In the genomic region with DNA sequence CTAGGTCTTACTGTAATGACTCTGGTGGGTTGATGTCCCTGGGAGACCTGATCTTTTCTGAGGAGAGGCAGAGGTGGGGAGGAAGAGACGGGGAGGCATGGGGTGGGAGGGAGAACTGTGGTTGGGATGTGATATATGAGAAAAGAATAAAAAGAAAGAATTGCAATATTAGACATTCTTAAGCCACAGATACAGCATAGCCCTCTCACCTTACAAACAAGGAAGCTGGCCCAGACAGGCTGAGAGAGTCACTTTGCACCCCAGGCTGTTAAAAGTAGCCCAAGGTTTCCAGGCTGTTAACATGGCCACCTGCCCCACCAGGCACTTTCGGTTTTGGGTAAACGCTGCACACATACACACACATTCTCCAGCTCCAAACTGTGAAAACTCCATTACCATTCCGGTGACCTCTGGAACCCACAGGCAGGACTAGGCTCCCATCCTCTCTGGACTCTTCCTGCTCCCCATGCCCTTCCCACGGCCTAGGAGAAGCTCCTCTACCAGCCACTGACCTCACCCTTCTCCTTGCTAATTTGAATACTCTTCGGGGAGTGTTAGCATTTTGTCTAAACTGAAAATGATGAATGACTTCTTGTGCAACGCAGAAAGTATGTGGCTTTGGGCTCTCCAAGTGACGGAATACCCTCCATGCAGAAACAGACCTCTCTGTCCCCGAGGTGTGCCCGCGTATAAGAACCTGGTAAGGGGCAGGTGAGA, we compare ENCODE assay signal across 17 mouse cellular contexts.
A peak's percentile ranks its signal among the peaks of the same experiment; 100 is the strongest.
DNase-seq lines count a peak whose midpoint lies in the region; ATAC-seq and TF ChIP-seq lines count a peak whose summit lies in the region.
"Had no signal": no experiment of that assay in that cellular context is flagged by ENCODE, and none has a peak within 500 bp of the region (broad histone marks: within the 10 kb centered on the region; RNA-seq: fewer than 3 reads in every experiment).

No protein-coding gene starts in this region.

- TF ChIP-seq CTCF in intestine, postnatal 0 days (IDR thresholded peaks at IDR 0.05; ENCODE audit: low read depth) = no peak
- TF ChIP-seq CTCF in liver, postnatal 0 days (IDR thresholded peaks at IDR 0.05; ENCODE audit: low read depth) = no peak

- no peak for TF ChIP-seq EP300 in liver, postnatal 0 days (IDR thresholded peaks at IDR 0.05; ENCODE audit: low read depth)

- no peak overlapping the region for H3K4me3 ChIP-seq in intestine, postnatal 0 days (ENCODE audit: low read depth, low read length)
- no peak overlapping the region for H3K4me3 ChIP-seq in intestine, embryonic 16.5 days (ENCODE audit: low read length)
- no peak overlapping the region for H3K4me3 ChIP-seq in midbrain, embryonic 11.5 days (ENCODE audit: low read depth, low read length)
- no peak overlapping the region for H3K4me3 ChIP-seq in midbrain, embryonic 14.5 days (replicated peaks; ENCODE audit: low read depth, low read length)
- peak overlapping the region; percentile 21; the same call in 1 of the 2 replicates for H3K4me3 ChIP-seq in liver, postnatal 0 days (ENCODE audit: low read depth, low read length)
- H3K4me3 ChIP-seq: embryonic facial prominence, embryonic 15.5 days; heart, adult 2 months; left cerebral cortex, adult 2 months; stomach, embryonic 15.5 days had no signal

- H3K27ac ChIP-seq in intestine, postnatal 0 days (ENCODE audit: low read depth, low read length) = no peak overlapping the region
- H3K27ac ChIP-seq in intestine, embryonic 16.5 days (ENCODE audit: low read length) = no peak overlapping the region
- H3K27ac ChIP-seq in midbrain, embryonic 11.5 days (ENCODE audit: low read depth, low read length) = no peak overlapping the region
- H3K27ac ChIP-seq in midbrain, embryonic 14.5 days (replicated peaks; ENCODE audit: low read depth, low read length) = no peak overlapping the region
- peak overlapping the region; percentile 85 for H3K27ac ChIP-seq in liver, postnatal 0 days (ENCODE audit: low read depth)
- H3K27ac ChIP-seq: embryonic facial prominence, embryonic 15.5 days; heart, adult 2 months; left cerebral cortex, adult 2 months; stomach, embryonic 15.5 days had no signal

- H3K27me3 ChIP-seq in intestine, postnatal 0 days (replicated peaks; ENCODE audit: control insufficient read depth, insufficient read depth, low read length) = no peaks in the 10 kb centered on the region
- no peaks in the 10 kb centered on the region for H3K27me3 ChIP-seq in intestine, embryonic 16.5 days (replicated peaks; ENCODE audit: control insufficient read depth, insufficient read depth, low read length)
- peaks cover 28% of the 10 kb centered on the region for H3K27me3 ChIP-seq in midbrain, embryonic 11.5 days (ENCODE audit: control insufficient read depth, insufficient read depth, low read length)
- peaks cover 42% of the 10 kb centered on the region; the same call in 1 of the 2 replicates for H3K27me3 ChIP-seq in midbrain, embryonic 14.5 days (ENCODE audit: control insufficient read depth, insufficient read depth, low read length)
- no peaks in the 10 kb centered on the region for H3K27me3 ChIP-seq in liver, postnatal 0 days (ENCODE audit: insufficient read depth, low read length)
- H3K27me3 ChIP-seq in splenic B cell, adult 2 months (ENCODE audit: control insufficient read depth, insufficient read depth, low read length, poor library complexity, severe bottlenecking) = no peaks in the 10 kb centered on the region
- H3K27me3 ChIP-seq: Patski; stomach, embryonic 15.5 days had no signal

- peak; percentile 23 for DNase-seq in midbrain, embryonic 11.5 days (ENCODE audit: low spot score, missing footprints)
- DNase-seq in midbrain, embryonic 14.5 days = no peak
- DNase-seq in liver, postnatal 0 days = no peak
- peak; percentile 49 for DNase-seq in splenic B cell, adult 2 months (ENCODE audit: low read depth, low spot score)
- no peak for DNase-seq in frontal cortex, postnatal 10 days (ENCODE audit: low spot score in 2 of 2)
- DNase-seq: adrenal gland, postnatal 25 days; cerebellum, postnatal 25 days; heart, adult 2 months; heart, postnatal 36 days had no signal

- H3K4me2 ChIP-seq in intestine, postnatal 0 days (replicated peaks; ENCODE audit: low read depth) = 0 out of 2 replicates have a peak overlapping the region, but pooled peaks have one; percentile 28
- no peak overlapping the region for H3K4me2 ChIP-seq in intestine, embryonic 16.5 days (ENCODE audit: low read depth, low read length)
- no peak overlapping the region for H3K4me2 ChIP-seq in midbrain, embryonic 11.5 days
- no peak overlapping the region for H3K4me2 ChIP-seq in midbrain, embryonic 14.5 days (ENCODE audit: low read length)
- peak overlapping the region; percentile 54 for H3K4me2 ChIP-seq in liver, postnatal 0 days (ENCODE audit: low read depth, low read length)
- H3K4me2 ChIP-seq: embryonic facial prominence, embryonic 15.5 days; stomach, embryonic 15.5 days had no signal

- no peak for ATAC-seq in intestine, postnatal 0 days
- no peak for ATAC-seq in intestine, embryonic 16.5 days
- no peak for ATAC-seq in midbrain, embryonic 11.5 days (ENCODE audit: low FRiP score)
- no peak for ATAC-seq in midbrain, embryonic 14.5 days (ENCODE audit: low FRiP score, low TSS enrichment)
- peak; percentile 48 for ATAC-seq in liver, postnatal 0 days
- ATAC-seq in frontal cortex, adult (ENCODE audit: low TSS enrichment) = no peak
- ATAC-seq: forebrain, embryonic 16.5 days; Patski had no signal

- no peaks in the 10 kb centered on the region for H3K4me1 ChIP-seq in intestine, postnatal 0 days (replicated peaks; ENCODE audit: control insufficient read depth, insufficient read depth, low read length)
- H3K4me1 ChIP-seq in intestine, embryonic 16.5 days (ENCODE audit: control insufficient read depth, insufficient read depth, low read length) = peaks cover 5% of the 10 kb centered on the region; the same call in 1 of the 2 replicates
- H3K4me1 ChIP-seq in midbrain, embryonic 11.5 days (ENCODE audit: control insufficient read depth, insufficient read depth, low read length) = peaks cover 9% of the 10 kb centered on the region
- H3K4me1 ChIP-seq in midbrain, embryonic 14.5 days (ENCODE audit: control insufficient read depth, insufficient read depth, low read length) = peaks cover 10% of the 10 kb centered on the region
- H3K4me1 ChIP-seq in liver, postnatal 0 days (ENCODE audit: insufficient read depth) = no peaks in the 10 kb centered on the region; the same call in 1 of the 2 replicates

- 0 out of 2 replicates have a peak, but pooled peaks cover 3% of the 10 kb centered on the region for H3K36me3 ChIP-seq in intestine, postnatal 0 days (ENCODE audit: control insufficient read depth, insufficient read depth)
- H3K36me3 ChIP-seq in intestine, embryonic 16.5 days (ENCODE audit: control insufficient read depth, insufficient read depth, low read length) = no peaks in the 10 kb centered on the region
- H3K36me3 ChIP-seq in midbrain, embryonic 11.5 days (ENCODE audit: control insufficient read depth, insufficient read depth, low read length) = no peaks in the 10 kb centered on the region
- no peaks in the 10 kb centered on the region for H3K36me3 ChIP-seq in midbrain, embryonic 14.5 days (ENCODE audit: control insufficient read depth, insufficient read depth, low read length)
- no peaks in the 10 kb centered on the region for H3K36me3 ChIP-seq in liver, postnatal 0 days (replicated peaks; ENCODE audit: insufficient read depth, low read length)
- no peaks in the 10 kb centered on the region for H3K36me3 ChIP-seq in splenic B cell, adult 2 months (ENCODE audit: control insufficient read depth, insufficient read depth, low read length, poor library complexity, severe bottlenecking)
- H3K36me3 ChIP-seq: embryonic facial prominence, embryonic 15.5 days; stomach, embryonic 15.5 days had no signal

- 53% methylated on average over 11 of the region's 11 CpGs for WGBS in intestine, postnatal 0 days
- 51% methylated on average over 11 of the region's 11 CpGs for WGBS in intestine, embryonic 16.5 days
- 91% methylated on average over 11 of the region's 11 CpGs for WGBS in midbrain, embryonic 11.5 days
- 92% methylated on average over 11 of the region's 11 CpGs for WGBS in midbrain, embryonic 14.5 days
- WGBS in liver, postnatal 0 days (ENCODE audit: insufficient replicate concordance) = 42% methylated on average over 11 of the region's 11 CpGs

- H3K9me3 ChIP-seq in intestine, postnatal 0 days (ENCODE audit: control insufficient read depth) = no peaks in the 10 kb centered on the region
- no peaks in the 10 kb centered on the region for H3K9me3 ChIP-seq in intestine, embryonic 16.5 days (ENCODE audit: control insufficient read depth, low read length)
- no peaks in the 10 kb centered on the region for H3K9me3 ChIP-seq in midbrain, embryonic 11.5 days (ENCODE audit: control insufficient read depth, low read length)
- no peaks in the 10 kb centered on the region for H3K9me3 ChIP-seq in midbrain, embryonic 14.5 days (ENCODE audit: control insufficient read depth, low read length)
- no peaks in the 10 kb centered on the region for H3K9me3 ChIP-seq in liver, postnatal 0 days (ENCODE audit: low read length)
- H3K9me3 ChIP-seq: embryonic facial prominence, embryonic 15.5 days; stomach, embryonic 15.5 days had no signal

- H3K9ac ChIP-seq in intestine, postnatal 0 days (ENCODE audit: low read depth, low read length) = no peak overlapping the region
- no peak overlapping the region for H3K9ac ChIP-seq in intestine, embryonic 16.5 days (ENCODE audit: low read depth, low read length)
- H3K9ac ChIP-seq in midbrain, embryonic 11.5 days (ENCODE audit: low read length) = no peak overlapping the region
- no peak overlapping the region for H3K9ac ChIP-seq in midbrain, embryonic 14.5 days (replicated peaks; ENCODE audit: low read length)
- H3K9ac ChIP-seq in liver, postnatal 0 days (replicated peaks) = peak overlapping the region; percentile 51; the same call in 1 of the 2 replicates
- H3K9ac ChIP-seq: embryonic facial prominence, embryonic 15.5 days; stomach, embryonic 15.5 days had no signal

Comparison
In these comparisons a context has a peak if more than half of its experiments do, and no peak if none do; other contexts are left out.
1. H3K4me2 ChIP-seq: peak in intestine, postnatal 0 days (single experiment) and liver, postnatal 0 days (single experiment); none in intestine, embryonic 16.5 days (single experiment), midbrain, embryonic 11.5 days (single experiment) and midbrain, embryonic 14.5 days (single experiment).
2. DNase-seq: peak in midbrain, embryonic 11.5 days (single experiment) and splenic B cell, adult 2 months (single experiment); none in midbrain, embryonic 14.5 days (single experiment), liver, postnatal 0 days (single experiment) and frontal cortex, postnatal 10 days (0 of 2).